Mouse (Mus musculus) heart, embryonic 11.5 days (tissue): Measurements from ENCODE around the gene Mtmr12. TPM values are rescaled to one million over a fixed set of nuclear protein-coding genes. Genes with fewer than 3 reads are reported as not detected.
A peak's percentile ranks its signal among the peaks of the same experiment; 100 is the strongest.
"Not testable (repeated sequence)": the region's sequence is repeated elsewhere in the genome, so short reads cannot be mapped to it uniquely, and the experiment has no call there.

Source experiments
- ATAC-seq: fragments of 200-750 bp; cut with Nextera tagmentation; replicated peaks from 2 replicates; pipeline ENCODE4 v1.8.0; 2017; ENCODE audit warnings: moderate library complexity; ENCODE audit not compliant: insufficient number of reproducible peaks, low FRiP score, low TSS enrichment
- H3K27ac ChIP-seq: fragments of 300-500 bp; sonication (generic); 2 replicates; pipeline ENCODE4 v1.5.1; 2014; ENCODE audit warnings: mild to moderate bottlenecking, low read depth, low read length
- H3K27me3 ChIP-seq: fragments of 300-500 bp; sonication (generic); 2 replicates; pipeline ENCODE4 v1.6.1; 2014; ENCODE audit warnings: mild to moderate bottlenecking, low read length, mixed read lengths; ENCODE audit not compliant: control insufficient read depth, insufficient read depth
- H3K36me3 ChIP-seq: fragments of 300-500 bp; sonication (generic); 2 replicates; pipeline ENCODE4 v1.6.1; 2014; ENCODE audit warnings: mild to moderate bottlenecking, low read length, moderate library complexity, mixed read lengths; ENCODE audit not compliant: control insufficient read depth, insufficient read depth
- H3K4me1 ChIP-seq: fragments of 300-500 bp; sonication (generic); 2 replicates; pipeline ENCODE4 v1.6.1; 2014; ENCODE audit warnings: low read length; ENCODE audit not compliant: control insufficient read depth, insufficient read depth
- H3K4me2 ChIP-seq: fragments of 300-500 bp; sonication (generic); 2 replicates; pipeline ENCODE4 v1.6.1; 2014; ENCODE audit warnings: mild to moderate bottlenecking, moderate library complexity
- H3K4me3 ChIP-seq: fragments of 300-500 bp; sonication (generic); 2 replicates; pipeline ENCODE4 v1.5.1; 2014; ENCODE audit warnings: low read depth, low read length
- H3K9ac ChIP-seq: fragments of 300-500 bp; sonication (generic); 2 replicates; pipeline ENCODE4 v1.6.1; 2014; ENCODE audit warnings: mild to moderate bottlenecking, low read depth, low read length, moderate library complexity
- H3K9me3 ChIP-seq: fragments of 300-500 bp; sonication (generic); replicated peaks from 2 replicates; pipeline ENCODE4 v1.6.1; 2016; ENCODE audit warnings: low read length; ENCODE audit not compliant: control insufficient read depth
- WGBS: fragments of 180-500 bp; shearing (Covaris S2); extraction: QIAGEN DNeasy Blood & Tissue Kit; methylation state at CpG from one replicate; pipeline ENCODE4 v1.1.7; 2014; ENCODE audit not compliant: insufficient replicate concordance; 5-methylcytosine and 5-hydroxymethylcytosine counted together
- polyA plus RNA-seq: library from polyadenylated mRNA; unstranded; fragments of >200 nt; fragmentation: Nextera tagmentation; extraction: Ambion mirVana; gene quantifications from 2 replicates; pipeline ENCODE4 v1.2.1, GENCODE M21; 2014

The Mtmr12 gene
- polyA plus RNA-seq, 1 experiment from 2014 or later, result 15.5 TPM

- H3K4me3 ChIP-seq, H3K9ac ChIP-seq, ATAC-seq, H3K36me3 ChIP-seq, H3K9me3 ChIP-seq, H3K27me3 ChIP-seq, H3K27ac ChIP-seq, H3K4me2 ChIP-seq: not testable (repeated sequence)
- H3K4me1 ChIP-seq, result peaks cover 48% of the 10 kb centered on the region
- 81% methylated on average over 3 of the region's 3 CpGs for WGBS
Measured at GRCm38 (mm10) chr15:12217332-12217731, 12.5 kb downstream of the Mtmr12 start.

- no peak for ATAC-seq
- Histone ChIP-seq H3K27ac (peak overlapping the region; percentile 29; the same call in 1 of the 2 replicates), H3K9ac (no peak overlapping the region), H3K9me3 (no peaks in the 10 kb centered on the region), H3K4me1 (peaks cover 52% of the 10 kb centered on the region), H3K36me3 (no peaks in the 10 kb centered on the region), H3K4me3 (no peak overlapping the region), H3K27me3 (no peaks in the 10 kb centered on the region), H3K4me2 (no peak overlapping the region)
- 54% methylated on average over 5 of the region's 5 CpGs for WGBS
Measured at GRCm38 (mm10) chr15:12217849-12218248, 13.0 kb downstream of the Mtmr12 start.

GRCm38 (mm10) chr15:12218583-12219382 lies 14.0 kb downstream of the Mtmr12 start:
- H3K4me2 ChIP-seq, result no peak overlapping the region
- H3K4me1 ChIP-seq, result peaks cover 50% of the 10 kb centered on the region
- 85% methylated on average over 11 of the region's 11 CpGs for WGBS

GRCm38 (mm10) chr15:12221131-12221530 lies 16.3 kb downstream of the Mtmr12 start:
- no peaks in the 10 kb centered on the region for H3K36me3 ChIP-seq
- H3K4me3 ChIP-seq, result no peak overlapping the region
- WGBS, result 89% methylated on average over 13 of the region's 13 CpGs
- ATAC-seq, result no peak
- no peaks in the 10 kb centered on the region for H3K27me3 ChIP-seq
- H3K4me2 ChIP-seq, result no peak overlapping the region
- no peaks in the 10 kb centered on the region for H3K9me3 ChIP-seq
- no peak overlapping the region for H3K27ac ChIP-seq
- no peak overlapping the region for H3K9ac ChIP-seq
- peaks cover 37% of the 10 kb centered on the region for H3K4me1 ChIP-seq

More at GRCm38 (mm10) chr15:12218583-12219382, 14.0 kb downstream of the Mtmr12 start:
- no peak for ATAC-seq
- H3K9me3 ChIP-seq, result no peaks in the 10 kb centered on the region
- no peak overlapping the region for H3K9ac ChIP-seq
- H3K27me3 ChIP-seq, result no peaks in the 10 kb centered on the region
- H3K27ac ChIP-seq, result no peak overlapping the region
- no peak overlapping the region for H3K4me3 ChIP-seq
- H3K36me3 ChIP-seq, result no peaks in the 10 kb centered on the region

- Histone ChIP-seq H3K4me2 (no peak overlapping the region), H3K4me3 (no peak overlapping the region), H3K27ac (no peak overlapping the region), H3K9ac (no peak overlapping the region), H3K27me3 (no peaks in the 10 kb centered on the region), H3K4me1 (peaks cover 40% of the 10 kb centered on the region), H3K36me3 (no peaks in the 10 kb centered on the region), H3K9me3 (no peaks in the 10 kb centered on the region)
- 53% methylated on average over 8 of the region's 8 CpGs for WGBS
- ATAC-seq, result no peak
Measured at GRCm38 (mm10) chr15:12222564-12223302, 17.9 kb downstream of the Mtmr12 start.

- WGBS, result 79% methylated on average over 6 of the region's 6 CpGs
- H3K4me3 ChIP-seq, result no peak overlapping the region
- H3K4me2 ChIP-seq, result no peak overlapping the region
- ATAC-seq, result no peak
- no peak overlapping the region for H3K9ac ChIP-seq
- H3K4me1 ChIP-seq, result peaks cover 43% of the 10 kb centered on the region
- H3K27me3 ChIP-seq, result no peaks in the 10 kb centered on the region
- no peaks in the 10 kb centered on the region for H3K36me3 ChIP-seq
- no peak overlapping the region for H3K27ac ChIP-seq
- H3K9me3 ChIP-seq, result no peaks in the 10 kb centered on the region
Measured at GRCm38 (mm10) chr15:12223393-12223792, 18.6 kb downstream of the Mtmr12 start.

- H3K4me1 ChIP-seq, result peaks cover 42% of the 10 kb centered on the region
- WGBS, result 98% methylated on average over 2 of the region's 2 CpGs
- H3K27ac ChIP-seq, result no peak overlapping the region
- no peaks in the 10 kb centered on the region for H3K36me3 ChIP-seq
- H3K27me3 ChIP-seq, result no peaks in the 10 kb centered on the region
- no peak for ATAC-seq
- H3K9ac ChIP-seq, result no peak overlapping the region
- no peak overlapping the region for H3K4me2 ChIP-seq
- no peak overlapping the region for H3K4me3 ChIP-seq
- no peaks in the 10 kb centered on the region for H3K9me3 ChIP-seq
Measured at GRCm38 (mm10) chr15:12224239-12224638, 19.4 kb downstream of the Mtmr12 start.

- WGBS, result 45% methylated on average over 4 of the region's 4 CpGs
- H3K27ac ChIP-seq, result 0 out of 2 replicates have a peak overlapping the region, but pooled peaks have one; percentile 4
- H3K36me3 ChIP-seq, result no peaks in the 10 kb centered on the region
- no peak overlapping the region for H3K9ac ChIP-seq
- no peak overlapping the region for H3K4me2 ChIP-seq
- ATAC-seq, result no peak
- peaks cover 43% of the 10 kb centered on the region for H3K4me1 ChIP-seq
- H3K9me3 ChIP-seq, result no peaks in the 10 kb centered on the region
- no peaks in the 10 kb centered on the region for H3K27me3 ChIP-seq
- H3K4me3 ChIP-seq, result no peak overlapping the region
Measured at GRCm38 (mm10) chr15:12225062-12225461, 20.2 kb downstream of the Mtmr12 start.
